Mouse (Mus musculus) c-Kit-positive CD71-negative TER-119-negative erythroid progenitor cells, embryonic 14.5 days (primary cell): ENCODE results near the gene Ripor2.
A peak's percentile ranks its signal among the peaks of the same experiment; 100 is the strongest.

Source experiments
- DNase-seq: peaks from one replicate; pipeline ENCODE4 v3.0.0-alpha.2; 2013; ENCODE audit warnings: low read depth

The Ripor2 gene

GRCm38 (mm10) chr13:24584403-24584802 lies 2.4 kb downstream of the Ripor2 start:
- no peak for DNase-seq

- no peak for DNase-seq
These were observed 2.9 kb downstream of the Ripor2 start for GRCm38 (mm10) chr13:24584841-24585240.

GRCm38 (mm10) chr13:24585369-24585768 lies 3.4 kb downstream of the Ripor2 start:
- DNase-seq = no peak

GRCm38 (mm10) chr13:24587192-24587895 lies 5.4 kb downstream of the Ripor2 start:
- no peak for DNase-seq

- DNase-seq = no peak
These were observed 6.6 kb downstream of the Ripor2 start for GRCm38 (mm10) chr13:24588603-24589002.

GRCm38 (mm10) chr13:24591737-24592136 lies 9.7 kb downstream of the Ripor2 start:
- DNase-seq = no peak

GRCm38 (mm10) chr13:24594303-24594702 lies 12.3 kb downstream of the Ripor2 start:
- DNase-seq = no peak

GRCm38 (mm10) chr13:24599631-24600041 lies 17.6 kb downstream of the Ripor2 start:
- peak; percentile 58 for DNase-seq

- DNase-seq = no peak
These were observed 21.0 kb downstream of the Ripor2 start for GRCm38 (mm10) chr13:24602978-24603377.

GRCm38 (mm10) chr13:24603591-24604009 lies 21.6 kb downstream of the Ripor2 start:
- no peak for DNase-seq

GRCm38 (mm10) chr13:24604096-24604495 lies 22.1 kb downstream of the Ripor2 start:
- DNase-seq = no peak

GRCm38 (mm10) chr13:24604761-24605591 lies 23.0 kb downstream of the Ripor2 start:
- no peak for DNase-seq

- DNase-seq = no peak
These were observed 23.8 kb downstream of the Ripor2 start for GRCm38 (mm10) chr13:24605755-24606154.

GRCm38 (mm10) chr13:24607961-24608360 lies 26.0 kb downstream of the Ripor2 start:
- no peak for DNase-seq

GRCm38 (mm10) chr13:24608709-24609108 lies 26.7 kb downstream of the Ripor2 start:
- DNase-seq = no peak

- DNase-seq = no peak
These were observed 28.9 kb downstream of the Ripor2 start for GRCm38 (mm10) chr13:24610883-24611282.

- no peak for DNase-seq
These were observed 31.0 kb downstream of the Ripor2 start for GRCm38 (mm10) chr13:24613031-24613430.

- no peak for DNase-seq
These were observed 31.4 kb downstream of the Ripor2 start for GRCm38 (mm10) chr13:24613433-24613832.

GRCm38 (mm10) chr13:24613927-24614780 lies 32.2 kb downstream of the Ripor2 start:
- DNase-seq = no peak

GRCm38 (mm10) chr13:24615921-24616565 lies 34.1 kb downstream of the Ripor2 start:
- no peak for DNase-seq

GRCm38 (mm10) chr13:24616645-24617044 lies 34.7 kb downstream of the Ripor2 start:
- no peak for DNase-seq
